Mouse (Mus musculus) cortical plate, adult 2 months (tissue): ENCODE data around the gene Mettl9.

ENCODE experiments used
- CTCF ChIP-seq: fragments of 200-500 bp; IDR thresholded peaks from 2 replicates; pipeline ENCODE4 v1.5.1; 2011; ENCODE audit warnings: mild to moderate bottlenecking, control low read depth, low read length; ENCODE audit not compliant: insufficient read depth; ENCODE audit errors: extremely low read depth
- POLR2A ChIP-seq: fragments of 200-500 bp; IDR thresholded peaks from 2 replicates; pipeline ENCODE4 v1.6.1; 2011; ENCODE audit warnings: mild to moderate bottlenecking, low read length, control low read depth; ENCODE audit not compliant: insufficient read depth; ENCODE audit errors: extremely low read depth

- no peak for TF ChIP-seq CTCF
- TF ChIP-seq POLR2A, result no peak
Measured at GRCm38 (mm10) chr7:121002407-121002928, 31.8 kb upstream of the Mettl9 start.
